Mouse (Mus musculus) kidney, postnatal 25 days (tissue): ENCODE results near the gene Rabgap1.

Experiments used
- DNase-seq, 2 experiments: peaks; one replicate each; pipeline ENCODE4 v3.0.0; 2021; ENCODE audit warnings: mixed read lengths in 2 of 2

Rabgap1 gene

GRCm38 (mm10) chr2:37516030-37516710 lies 73.1 kb downstream of the Rabgap1 start, which contains the start of gene Gpr21:
Gene Gpr21, plus strand, starts transcription at chr2:37516332.
- DNase-seq = no peak

- peak in 1 of 2 experiments; percentile 5 for DNase-seq
These were observed 73.9 kb downstream of the Rabgap1 start for GRCm38 (mm10) chr2:37516922-37517462.

- DNase-seq = no peak
These were observed 75.6 kb downstream of the Rabgap1 start for GRCm38 (mm10) chr2:37518561-37519285.

- no peak for DNase-seq
These were observed 76.2 kb downstream of the Rabgap1 start for GRCm38 (mm10) chr2:37519286-37519640.

GRCm38 (mm10) chr2:37527587-37527986 lies 84.5 kb downstream of the Rabgap1 start:
- DNase-seq = no peak

GRCm38 (mm10) chr2:37529397-37529796 lies 86.3 kb downstream of the Rabgap1 start:
- no peak for DNase-seq

GRCm38 (mm10) chr2:37530766-37531165 lies 87.7 kb downstream of the Rabgap1 start:
- no peak for DNase-seq

GRCm38 (mm10) chr2:37531639-37532038 lies 88.6 kb downstream of the Rabgap1 start:
- no peak for DNase-seq

- DNase-seq = no peak
These were observed 106.4 kb downstream of the Rabgap1 start for GRCm38 (mm10) chr2:37549346-37550012.

GRCm38 (mm10) chr2:37556366-37556765 lies 113.3 kb downstream of the Rabgap1 start:
- DNase-seq = no peak

GRCm38 (mm10) chr2:37565579-37565978 lies 122.5 kb downstream of the Rabgap1 start:
- DNase-seq = no peak

- DNase-seq = no peak
These were observed 123.0 kb downstream of the Rabgap1 start for GRCm38 (mm10) chr2:37566035-37566434.

- peak; percentile 30 to 56 for DNase-seq
These were observed 126.8 kb downstream of the Rabgap1 start for GRCm38 (mm10) chr2:37569888-37570287.

GRCm38 (mm10) chr2:37570703-37571102 lies 127.6 kb downstream of the Rabgap1 start:
- peak; percentile 33 to 38 for DNase-seq

GRCm38 (mm10) chr2:37572141-37572540 lies 129.1 kb downstream of the Rabgap1 start:
- DNase-seq = no peak

- no peak for DNase-seq
These were observed 133.6 kb downstream of the Rabgap1 start for GRCm38 (mm10) chr2:37576661-37577060.

GRCm38 (mm10) chr2:37578185-37578584 lies 135.1 kb downstream of the Rabgap1 start:
- peak in 1 of 2 experiments; percentile 38 for DNase-seq

GRCm38 (mm10) chr2:37587919-37588318 lies 144.8 kb downstream of the Rabgap1 start:
- no peak for DNase-seq
